Mouse (Mus musculus) thymus, adult 2 months (tissue): ENCODE data around the gene Ric1. TPM values are rescaled to one million over a fixed set of nuclear protein-coding genes. Genes with fewer than 3 reads are reported as not detected.

Experiments used
- DNase-seq: peaks from one replicate; pipeline ENCODE4 v3.0.0; 2021
- H3K27ac ChIP-seq: fragments of 200-500 bp; 2 replicates; pipeline ENCODE4 v1.5.1; 2012; ENCODE audit warnings: low read length, control low read depth; ENCODE audit not compliant: control insufficient read depth, insufficient read depth
- H3K27me3 ChIP-seq: fragments of 200-500 bp; 2 replicates; pipeline ENCODE4 v1.6.1; 2012; ENCODE audit warnings: mild to moderate bottlenecking, low read length, moderate library complexity, mixed read lengths; ENCODE audit not compliant: control insufficient read depth, insufficient read depth
- H3K36me3 ChIP-seq: fragments of 200-500 bp; 2 replicates; pipeline ENCODE4 v1.6.1; 2012; ENCODE audit warnings: mild to moderate bottlenecking, low read length, moderate library complexity; ENCODE audit not compliant: control insufficient read depth, insufficient read depth
- H3K4me1 ChIP-seq: fragments of 200-500 bp; replicated peaks from 2 replicates; pipeline ENCODE4 v1.6.1; 2012; ENCODE audit warnings: low read length; ENCODE audit not compliant: control insufficient read depth, insufficient read depth
- H3K4me3 ChIP-seq: fragments of 200-500 bp; 2 replicates; pipeline ENCODE4 v1.5.1; 2012; ENCODE audit warnings: mild to moderate bottlenecking, low read length, control low read depth, moderate library complexity; ENCODE audit not compliant: control insufficient read depth, insufficient read depth
- CTCF ChIP-seq: fragments of 200-500 bp; IDR thresholded peaks from 2 replicates; pipeline ENCODE4 v1.5.1; 2012; ENCODE audit warnings: mild to moderate bottlenecking, control low read depth, low read length, moderate library complexity, borderline replicate concordance; ENCODE audit not compliant: control insufficient read depth, poor library complexity, insufficient read depth; ENCODE audit errors: extremely low read depth
- POLR2A ChIP-seq: fragments of 200-500 bp; IDR thresholded peaks from 2 replicates; pipeline ENCODE4 v1.6.1; 2012; ENCODE audit warnings: mild to moderate bottlenecking, low read length, control low read depth, moderate library complexity; ENCODE audit not compliant: control insufficient read depth, poor library complexity, insufficient read depth; ENCODE audit errors: extremely low read depth
- WGBS: fragments of 180-500 bp; shearing (Covaris S2); methylation state at CpG from one replicate; pipeline ENCODE4 v1.1.7; 2018; 5-methylcytosine and 5-hydroxymethylcytosine counted together
- polyA plus RNA-seq: library from polyadenylated mRNA; depleted of rRNA; stranded (reverse); fragments of >200 nt; gene quantifications from 2 replicates; pipeline ENCODE4 v1.2.3, GENCODE M21; 2012

The Ric1 gene
- polyA plus RNA-seq, 1 experiment, result 19.4 TPM

DNA sequence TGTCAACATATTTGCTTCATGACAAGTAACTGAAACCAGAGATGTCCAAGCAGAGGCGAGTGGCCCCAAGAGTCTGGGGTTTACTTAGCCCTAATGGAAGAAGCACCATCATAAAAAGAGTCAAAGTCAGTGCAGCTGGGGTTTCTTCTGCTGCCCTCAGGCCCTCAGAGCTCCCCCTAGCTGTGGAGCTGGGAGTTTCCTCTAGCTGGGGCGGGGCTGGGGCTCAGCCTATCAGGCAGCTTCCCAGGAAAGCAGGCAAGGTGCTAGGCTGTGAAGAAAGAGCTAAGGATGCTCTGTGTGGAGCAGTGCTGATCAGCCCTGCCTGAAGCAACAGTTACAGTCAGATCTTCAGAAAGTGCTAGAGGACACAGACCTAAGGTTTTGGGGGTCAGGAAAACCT, 74.9 kb downstream of the Ric1 start:
- Histone ChIP-seq H3K4me1 (no peaks in the 10 kb centered on the region), H3K4me3 (no peak overlapping the region), H3K36me3 (peaks cover 46% of the 10 kb centered on the region), H3K27me3 (no peaks in the 10 kb centered on the region), H3K27ac (no peak overlapping the region)
- TF ChIP-seq POLR2A (no peak), CTCF (peak; percentile 60; the same call in 1 of the 2 replicates)
- peak; percentile 41 for DNase-seq
- WGBS, result 100% methylated on average over 2 of the region's 2 CpGs

- Histone ChIP-seq H3K27ac (no peak overlapping the region), H3K4me3 (no peak overlapping the region), H3K27me3 (no peaks in the 10 kb centered on the region), H3K36me3 (peaks cover 66% of the 10 kb centered on the region), H3K4me1 (no peaks in the 10 kb centered on the region)
- no peak for DNase-seq
- TF ChIP-seq CTCF (no peak), POLR2A (no peak)
- 98% methylated on average over 5 of the region's 5 CpGs for WGBS
These were observed 76.9 kb downstream of the Ric1 start for GRCm38 (mm10) chr19:29598981-29599380.

GRCm38 (mm10) chr19:29603548-29604353, 81.7 kb downstream of the Ric1 start:
- WGBS, result 95% methylated on average over 14 of the region's 14 CpGs
- TF ChIP-seq POLR2A, result no peak
- no peak for TF ChIP-seq CTCF
- Histone ChIP-seq H3K27ac (no peak overlapping the region), H3K4me1 (no peaks in the 10 kb centered on the region), H3K36me3 (peaks cover 53% of the 10 kb centered on the region), H3K4me3 (no peak overlapping the region), H3K27me3 (no peaks in the 10 kb centered on the region)
- no peak for DNase-seq

DNA sequence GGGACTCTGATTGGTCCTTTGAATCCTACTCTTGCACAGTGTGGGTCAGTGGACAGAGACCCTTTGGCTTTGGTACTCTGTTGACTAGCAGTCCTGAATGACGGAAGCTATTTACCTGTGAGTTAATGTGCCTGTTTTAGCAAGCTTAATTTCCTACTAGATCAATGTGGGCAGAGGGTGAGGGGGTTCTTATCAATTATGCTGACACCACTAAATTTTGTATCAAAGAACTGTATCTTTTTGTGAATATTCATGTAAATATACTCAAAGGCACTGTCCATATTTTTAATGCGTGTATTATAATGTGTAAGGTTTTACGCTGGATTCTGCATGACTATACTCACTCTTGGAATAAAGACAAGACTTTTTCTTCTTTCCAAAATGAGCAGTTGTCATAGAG, 82.6 kb downstream of the Ric1 start:
- Histone ChIP-seq H3K36me3 (peaks cover 44% of the 10 kb centered on the region), H3K27ac (no peak overlapping the region), H3K4me1 (0 out of 2 replicates have a peak, but pooled peaks cover 3% of the 10 kb centered on the region), H3K4me3 (no peak overlapping the region), H3K27me3 (no peaks in the 10 kb centered on the region)
- TF ChIP-seq POLR2A (no peak), CTCF (no peak)
- DNase-seq, result no peak
- 97% methylated on average over 3 of the region's 3 CpGs for WGBS

DNA sequence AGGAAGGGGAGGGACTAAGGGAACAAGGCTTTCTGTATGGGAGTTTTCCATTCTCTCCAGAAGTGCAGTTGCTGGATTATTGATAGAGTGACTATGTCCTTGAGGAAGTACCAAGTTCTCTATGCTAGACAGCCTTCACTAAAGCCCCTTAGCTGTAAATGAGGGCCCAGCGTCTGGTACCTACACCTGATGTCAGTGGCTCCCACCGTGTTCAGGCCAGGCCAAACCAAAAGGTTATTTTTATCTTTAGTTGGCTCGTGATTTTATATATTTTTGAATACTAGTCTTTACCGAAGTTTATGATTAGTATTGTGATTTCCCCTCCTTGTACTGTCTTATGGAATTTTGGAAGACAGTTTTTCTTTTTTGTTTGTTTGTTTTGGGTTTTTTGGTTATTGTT, 85.4 kb downstream of the Ric1 start:
- Histone ChIP-seq H3K27me3 (no peaks in the 10 kb centered on the region), H3K27ac (no peak overlapping the region), H3K4me3 (no peak overlapping the region), H3K36me3 (peaks cover 36% of the 10 kb centered on the region), H3K4me1 (0 out of 2 replicates have a peak, but pooled peaks cover 3% of the 10 kb centered on the region)
- WGBS, result 85% methylated on average over 4 of the region's 4 CpGs
- no peak for TF ChIP-seq POLR2A
- no peak for TF ChIP-seq CTCF
- no peak for DNase-seq

DNA sequence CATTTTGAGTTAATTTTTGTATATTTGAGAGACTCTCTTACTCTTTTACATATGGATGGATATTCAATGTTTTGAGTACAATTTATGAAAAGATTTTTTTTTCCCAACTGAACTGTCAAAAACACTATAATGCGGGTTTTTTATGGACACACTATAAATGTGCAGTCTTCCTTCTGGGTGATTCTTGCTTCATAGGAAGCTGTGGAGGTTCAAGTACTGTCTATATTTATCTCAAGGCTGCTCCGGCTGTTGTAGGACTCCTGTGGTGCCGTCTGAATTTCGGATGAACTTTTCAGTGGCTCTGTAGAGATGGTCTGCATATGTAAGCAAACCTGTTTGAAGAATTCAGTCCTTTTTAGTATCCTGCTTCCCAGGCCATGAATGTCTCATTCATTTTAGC, 86.1 kb downstream of the Ric1 start:
- TF ChIP-seq CTCF, result no peak
- no peak for TF ChIP-seq POLR2A
- Histone ChIP-seq H3K27me3 (no peaks in the 10 kb centered on the region), H3K27ac (no peak overlapping the region), H3K4me3 (no peak overlapping the region), H3K4me1 (0 out of 2 replicates have a peak, but pooled peaks cover 3% of the 10 kb centered on the region), H3K36me3 (peaks cover 36% of the 10 kb centered on the region)
- WGBS, result 77% methylated on average over 4 of the region's 4 CpGs
- DNase-seq, result no peak
